Mouse (Mus musculus) embryonic stem cell, embryonic (primary cell): ENCODE results near the gene Tsnaxip1.

Experiments used
- CTCF ChIA-PET, 4 experiments: fragments of 300-600 bp in 2 of 4; fragments of 350-600 bp in 2 of 4; sonication (Branson Sonifier 250); formaldehyde crosslinking; loops; one replicate each; lab custom pipeline; 2022; ENCODE audit warnings: inconsistent platforms in 2 of 4; lab: Charles Lee
- POLR2A ChIA-PET, 4 experiments: fragments of 300-600 bp in 2 of 4; fragments of 350-600 bp in 2 of 4; sonication (Branson Sonifier 250); formaldehyde crosslinking; loops; one replicate each; lab custom pipeline; 2022; ENCODE audit warnings: antibody characterized with exemption in 4 of 4, inconsistent platforms in 1 of 4; lab: Charles Lee

Tsnaxip1 gene

DNA sequence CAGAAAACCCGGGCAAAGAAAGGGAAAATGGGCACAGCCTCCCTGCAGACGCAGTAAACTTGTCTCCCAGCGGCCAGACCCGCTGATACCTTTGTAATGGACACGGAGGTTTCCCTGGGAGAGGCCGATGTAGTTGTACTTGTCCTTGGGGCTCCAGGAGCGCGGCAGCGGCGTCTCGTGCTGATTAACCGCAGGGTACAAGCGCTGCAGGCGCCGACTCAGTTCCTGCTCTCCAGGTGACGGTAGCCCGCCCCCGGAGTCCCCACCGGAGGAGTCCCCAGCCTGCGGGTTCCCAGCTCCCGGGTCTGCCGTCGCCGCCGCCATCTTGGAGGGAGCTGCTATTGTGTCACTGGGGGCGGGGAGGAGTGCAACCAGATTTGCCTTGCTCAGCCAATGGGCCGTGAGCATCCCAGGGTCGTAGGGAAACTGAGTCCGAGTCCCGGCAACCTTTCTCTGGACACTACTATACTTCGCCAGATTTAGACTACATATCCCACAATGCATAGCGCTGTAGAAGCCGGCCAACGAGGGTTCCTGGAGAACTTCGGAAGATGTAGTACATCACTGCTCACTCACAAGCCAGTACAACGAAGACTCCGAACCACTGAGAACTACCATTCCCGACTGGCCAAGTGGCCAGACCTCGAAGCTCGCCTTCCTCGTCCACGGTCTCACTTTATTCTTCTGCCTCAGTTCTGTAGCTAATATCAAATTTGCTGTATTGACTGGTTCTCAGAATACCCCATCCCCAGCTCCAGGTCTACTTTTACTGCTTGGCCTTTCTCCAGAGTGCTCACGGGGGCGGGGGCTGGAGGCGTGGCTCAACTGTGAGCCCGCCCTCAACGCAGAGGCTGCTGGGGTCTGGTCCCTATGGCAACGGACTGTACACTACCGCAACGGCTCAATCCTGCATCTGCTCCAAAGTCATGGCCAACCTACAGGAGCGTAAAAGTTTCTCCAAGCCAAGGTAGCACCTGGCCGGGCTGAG is at the start of gene Tsnaxip1, which contains the start of gene Ranbp10:
Gene Tsnaxip1, plus strand, starts transcription at position 871 of the 988 bp plus-strand sequence.
Gene Ranbp10, minus strand, starts transcription at position 490 of the 988 bp plus-strand sequence.
- POLR2A ChIA-PET: interaction anchor here (0.5 to 2.0 kb wide), 86 partner anchors 8 to 510 kb away, joined by 3 to 36 read pairs (median 4); partner anchors contain the start of genes Nutf2 (in 3 of the 4), Pskh1 (in 3 of the 4), Thap11 (in 3 of the 4) and Acd (in 2 of the 4)
- CTCF ChIA-PET: interaction anchor here (0.5 to 1.8 kb wide), 20 partner anchors 8 to 466 kb away, joined by 3 to 12 read pairs (median 4); partner anchors contain the start of genes Thap11 (in 2 of the 4) and Nutf2 (in 1 of the 4)

DNA sequence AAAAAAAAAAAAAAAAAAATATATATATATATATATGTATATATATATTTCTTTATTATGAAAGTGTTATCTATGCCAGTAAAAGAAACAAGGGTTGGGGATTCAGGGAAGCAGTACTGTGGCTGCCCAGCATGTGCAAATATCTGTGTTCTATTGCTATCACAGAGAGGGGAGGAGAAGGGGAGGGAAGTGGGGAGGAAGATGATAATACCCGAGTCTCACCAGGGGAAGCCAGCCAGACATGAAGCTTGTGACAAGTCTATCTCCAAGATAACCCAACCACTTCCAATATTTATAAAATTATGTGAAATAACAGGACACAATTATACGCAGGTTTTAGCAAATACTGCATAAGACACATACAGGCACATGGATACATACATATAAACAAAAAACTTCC is 49.7 kb upstream of the Tsnaxip1 start:
- CTCF ChIA-PET: no interaction called here

DNA sequence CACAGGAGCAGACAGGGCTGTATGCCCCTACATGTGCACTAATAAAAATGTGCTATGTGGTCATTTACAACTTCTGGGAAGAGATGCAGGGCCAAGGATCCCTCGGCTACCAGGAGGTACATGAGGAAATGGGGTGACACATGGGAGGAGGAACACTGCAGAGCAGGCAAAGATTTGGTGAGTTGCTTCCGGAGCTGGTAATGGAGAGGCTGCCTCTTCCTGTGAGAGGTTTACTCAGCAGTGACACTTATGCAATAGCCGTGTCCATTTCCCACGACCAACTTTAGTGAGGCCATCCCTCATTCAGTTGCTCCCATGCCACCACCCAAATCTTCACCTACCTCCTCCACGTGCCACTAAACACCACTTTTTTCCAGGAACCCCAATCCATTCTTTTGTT is 47.2 kb upstream of the Tsnaxip1 start:
- ChIA-PET POLR2A (interaction anchor here in 1 of 4 experiments (1.3 kb wide), 1 partner anchor 64 kb away, joined by 3 read pairs; no protein-coding TSS in a partner anchor), CTCF (interaction anchor here in 3 of 4 experiments (0.5 to 1.7 kb wide), 3 partner anchors 10 to 200 kb away, joined by 3 to 9 read pairs (median 6); no protein-coding TSS in a partner anchor)

More for the DNA sequence above, 49.7 kb upstream of the Tsnaxip1 start:
- POLR2A ChIA-PET: interaction anchor here in 1 of 4 experiments (1.5 kb wide), 1 partner anchor 69 kb away, joined by 4 read pairs; no protein-coding TSS in a partner anchor

DNA sequence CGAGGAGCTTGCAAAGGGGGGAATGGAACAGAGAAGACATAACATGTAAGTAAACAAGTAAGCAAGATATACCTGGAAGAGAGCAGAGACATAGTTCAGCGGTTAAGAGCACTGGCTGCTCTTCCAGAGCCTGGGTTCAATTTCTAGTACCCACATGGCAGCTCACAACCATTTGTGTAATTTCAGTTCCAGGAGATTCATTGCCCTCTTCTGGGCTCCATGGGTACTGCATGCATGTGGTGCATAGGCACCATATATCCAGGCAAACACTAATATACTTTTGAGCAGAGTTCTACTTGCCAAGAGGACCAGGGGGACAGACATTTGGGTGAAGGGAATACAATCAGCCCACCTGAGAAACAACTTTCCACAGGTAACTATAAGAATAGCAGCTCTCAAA is 39.3 kb upstream of the Tsnaxip1 start:
- POLR2A ChIA-PET: interaction anchor here in 3 of 4 experiments (0.6 to 1.3 kb wide), 9 partner anchors 10 to 785 kb away, joined by 3 to 13 read pairs (median 4); partner anchors contain the start of genes Agrp (in 1 of the 3), Ctcf (in 1 of the 3) and Gm10073 (in 1 of the 3)
- CTCF ChIA-PET: interaction anchor here (0.5 to 5.5 kb wide), 40 partner anchors 9 to 347 kb away, joined by 3 to 57 read pairs (median 4); partner anchors contain the start of genes Gfod2 (in 2 of the 4) and Ripor1 (in 1 of the 4)

DNA sequence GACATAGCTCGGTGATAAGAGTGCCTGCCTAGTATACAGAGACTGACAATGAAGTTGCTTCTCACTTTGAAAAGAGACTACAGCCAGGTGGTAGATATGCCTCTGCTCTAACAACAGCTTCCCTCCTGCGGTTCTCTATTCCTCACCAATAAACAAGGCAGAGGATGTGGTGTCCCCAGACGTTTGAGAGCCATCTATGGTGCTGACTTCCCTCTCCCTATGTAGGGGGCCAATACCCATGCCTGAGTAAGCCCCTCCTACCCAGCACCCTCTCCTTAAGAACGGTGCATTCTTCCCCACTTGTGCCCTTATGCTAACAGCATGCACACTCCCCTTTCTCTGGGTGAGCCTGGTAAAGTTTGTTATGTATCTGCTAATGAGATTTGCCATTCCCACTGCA is 38.6 kb upstream of the Tsnaxip1 start:
- ChIA-PET CTCF (interaction anchor here (0.5 to 5.5 kb wide), 21 partner anchors 8 to 1411 kb away, joined by 3 to 57 read pairs (median 5); partner anchors contain the start of gene Ripor1 (in 1 of the 4)), POLR2A (interaction anchor here in 3 of 4 experiments (1.1 to 1.2 kb wide), 6 partner anchors 10 to 73 kb away, joined by 3 to 7 read pairs (median 4); no protein-coding TSS in a partner anchor)

DNA sequence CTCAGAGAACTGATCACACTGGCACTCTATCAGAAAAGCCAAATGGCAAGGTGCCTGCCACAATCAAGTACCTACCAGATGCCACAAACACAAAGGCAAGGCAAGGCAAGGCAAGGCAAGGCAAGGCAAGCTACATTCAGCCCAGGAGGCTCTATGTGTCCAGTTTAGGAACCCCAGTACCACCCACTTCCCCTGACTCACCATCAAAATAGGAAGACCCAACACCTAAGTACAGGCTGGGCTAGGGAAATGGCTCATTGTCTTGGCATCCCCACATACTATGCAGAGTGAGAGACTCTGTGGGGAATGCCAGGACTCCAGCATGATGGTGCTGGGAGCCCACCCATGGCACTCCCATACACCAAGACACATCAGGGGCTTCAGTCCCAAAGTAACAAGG is 37.9 kb upstream of the Tsnaxip1 start:
- POLR2A ChIA-PET: interaction anchor here in 2 of 4 experiments (0.6 to 0.8 kb wide), 2 partner anchors 78 to 159 kb away, joined by 3 to 11 read pairs; no protein-coding TSS in a partner anchor

DNA sequence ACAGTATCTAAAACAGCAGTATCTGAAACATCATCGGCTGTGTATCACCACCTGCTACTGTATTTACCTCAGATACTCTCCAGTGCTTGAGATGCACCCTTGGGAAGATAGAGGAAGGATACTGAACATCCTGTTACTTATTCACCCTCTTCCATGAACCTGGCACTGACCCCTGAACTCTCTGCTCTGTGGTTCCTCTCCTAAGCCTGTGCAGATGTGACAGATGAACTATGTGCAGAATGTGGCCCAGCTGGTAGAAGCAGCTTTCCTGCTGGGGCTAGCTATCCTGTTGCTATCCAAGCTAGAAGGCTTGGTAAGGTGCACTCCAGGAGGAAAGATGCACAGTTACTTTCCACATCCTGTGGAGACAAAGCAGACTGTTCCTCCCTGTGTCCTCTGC is 34.2 kb upstream of the Tsnaxip1 start:
- POLR2A ChIA-PET: interaction anchor here in 2 of 4 experiments (1.6 to 1.7 kb wide), 4 partner anchors 34 to 83 kb away, joined by 3 to 5 read pairs (median 4); partner anchors contain the start of genes Ranbp10 (in 1 of the 2), Thap11 (in 1 of the 2) and Tsnaxip1 (in 1 of the 2)
- CTCF ChIA-PET: interaction anchor here in 2 of 4 experiments (1.1 to 1.2 kb wide), 2 partner anchors 80 to 186 kb away, joined by 3 to 6 read pairs; no protein-coding TSS in a partner anchor

More for the DNA sequence above, 37.9 kb upstream of the Tsnaxip1 start:
- CTCF ChIA-PET: interaction anchor here in 3 of 4 experiments (1.0 to 5.5 kb wide), 3 partner anchors 11 to 76 kb away, joined by 3 to 57 read pairs (median 3); no protein-coding TSS in a partner anchor

DNA sequence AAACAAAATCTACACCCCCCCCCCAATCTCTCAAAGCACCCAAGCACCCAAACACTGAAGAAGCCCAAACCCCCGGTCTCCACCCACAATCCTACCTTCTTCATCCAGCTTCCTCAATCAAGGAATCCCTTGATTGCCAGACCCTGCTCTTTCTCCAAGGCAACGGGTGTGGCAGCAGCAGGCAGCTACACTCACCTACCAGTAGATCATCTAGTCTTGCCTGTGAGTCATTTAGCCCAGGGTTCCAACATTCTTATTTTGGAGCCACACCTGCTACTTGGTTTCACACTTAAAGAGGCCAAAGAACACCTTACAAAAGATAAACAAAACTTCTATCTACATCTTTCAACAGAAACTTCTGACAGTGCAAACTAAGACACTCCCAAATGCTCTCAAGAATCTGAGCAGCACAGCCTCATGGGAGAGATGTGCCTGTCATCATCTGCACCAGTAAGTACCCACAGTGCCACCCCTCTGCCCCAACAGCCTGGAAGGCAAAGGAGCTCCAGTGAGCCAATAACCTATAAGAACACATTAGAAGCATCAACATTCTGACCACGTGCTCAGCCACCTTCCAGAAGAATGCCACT is 33.4 kb upstream of the Tsnaxip1 start:
- ChIA-PET POLR2A (interaction anchor here in 3 of 4 experiments (0.7 to 1.7 kb wide), 4 partner anchors 33 to 78 kb away, joined by 4 to 5 read pairs (median 5); partner anchors contain the start of genes Ranbp10 (in 1 of the 3), Thap11 (in 1 of the 3) and Tsnaxip1 (in 1 of the 3)), CTCF (interaction anchor here in 3 of 4 experiments (0.7 to 1.2 kb wide), 4 partner anchors 25 to 186 kb away, joined by 3 to 10 read pairs (median 5); no protein-coding TSS in a partner anchor)

DNA sequence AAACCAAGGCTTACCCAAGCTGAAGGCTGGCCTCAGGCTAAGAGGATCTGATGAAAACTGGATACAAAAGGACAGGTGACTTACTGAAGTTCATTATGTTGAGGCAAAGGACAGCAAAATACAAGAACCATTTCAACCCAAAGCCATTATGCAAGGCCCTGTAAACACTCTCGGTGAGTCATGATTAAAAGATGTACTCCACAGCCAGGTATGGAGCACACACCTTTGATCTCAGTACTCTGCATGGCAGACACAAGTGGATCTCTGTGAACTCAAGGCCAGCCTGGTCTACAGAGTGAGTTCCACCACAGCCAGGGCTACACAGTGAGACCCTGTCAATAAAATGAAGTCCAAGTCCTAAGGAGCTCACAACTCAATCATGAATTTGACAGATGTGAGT is 31.7 kb upstream of the Tsnaxip1 start:
- POLR2A ChIA-PET: interaction anchor here in 2 of 4 experiments (0.8 to 1.2 kb wide), 2 partner anchors 31 to 104 kb away, joined by 3 read pairs; partner anchors contain the start of genes Pskh1 (in 1 of the 2), Ranbp10 (in 1 of the 2) and Tsnaxip1 (in 1 of the 2)
- CTCF ChIA-PET: interaction anchor here in 1 of 4 experiments (0.7 kb wide), 1 partner anchor 11 kb away, joined by 3 read pairs; no protein-coding TSS in a partner anchor

DNA sequence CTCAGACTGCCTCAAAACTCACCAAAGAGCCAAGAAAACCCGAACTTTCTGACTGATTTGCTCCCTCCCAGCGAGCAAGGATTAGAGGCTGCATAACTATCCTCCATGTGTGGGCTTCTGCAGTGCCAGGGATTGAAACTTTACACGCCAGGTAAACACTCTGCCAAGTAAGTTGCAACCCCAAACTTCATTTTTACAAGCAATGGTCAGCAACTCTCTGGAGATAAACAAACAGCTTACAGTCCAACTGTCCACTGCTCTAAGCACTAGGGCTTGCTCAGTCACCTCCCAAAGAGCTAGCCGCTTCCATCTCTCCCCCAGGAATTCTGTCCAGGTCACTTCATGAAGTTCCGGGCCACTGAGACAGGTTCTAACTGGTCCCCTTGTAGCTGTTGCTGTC is 29.1 kb upstream of the Tsnaxip1 start:
- CTCF ChIA-PET: interaction anchor here in 3 of 4 experiments (0.9 to 1.6 kb wide), 3 partner anchors 10 to 84 kb away, joined by 4 to 9 read pairs (median 4); no protein-coding TSS in a partner anchor
- POLR2A ChIA-PET: interaction anchor here in 3 of 4 experiments (0.6 to 2.8 kb wide), 14 partner anchors 9 to 163 kb away, joined by 3 to 12 read pairs (median 4); partner anchors contain the start of genes Ranbp10 (in 2 of the 3), Tsnaxip1 (in 2 of the 3), Acd (in 1 of the 3) and Nutf2 (in 1 of the 3)

DNA sequence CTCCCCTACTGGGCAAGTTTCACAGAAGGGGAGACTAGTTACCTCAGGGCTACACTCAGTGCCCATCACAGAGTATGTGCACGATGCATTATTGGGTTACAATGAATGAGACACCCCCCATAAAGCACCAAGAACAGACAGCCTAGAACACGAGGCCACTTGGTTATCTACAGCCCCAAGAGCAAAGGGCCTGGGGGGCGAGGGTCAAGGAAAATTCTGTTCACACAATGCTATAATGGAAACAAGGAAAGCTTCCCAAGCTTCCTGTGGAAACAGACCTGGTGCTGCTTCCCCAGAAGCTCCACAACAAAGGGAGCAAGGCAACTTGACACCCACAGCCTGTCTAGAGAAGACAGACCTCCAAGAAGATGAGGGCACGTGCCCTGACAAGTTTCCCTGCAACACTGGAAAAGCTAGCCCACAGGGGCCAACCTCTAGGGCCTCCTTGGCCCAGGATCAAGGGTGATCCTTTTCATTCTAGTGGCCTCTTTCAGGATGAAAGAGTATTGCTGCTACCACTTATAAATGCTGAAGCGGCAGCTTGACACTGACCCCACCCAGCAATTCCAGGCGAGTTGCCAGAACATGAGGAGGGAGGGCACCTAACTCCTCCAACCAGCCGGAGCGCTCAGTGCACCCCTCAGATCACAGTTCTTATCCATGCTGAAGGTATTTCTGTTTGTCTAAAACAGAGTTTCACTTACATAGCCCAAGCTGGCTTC is 28.3 kb upstream of the Tsnaxip1 start:
- POLR2A ChIA-PET: interaction anchor here in 3 of 4 experiments (0.6 to 2.8 kb wide), 21 partner anchors 8 to 530 kb away, joined by 3 to 12 read pairs (median 4); partner anchors contain the start of genes Ranbp10 (in 2 of the 3), Tsnaxip1 (in 2 of the 3), Acd (in 1 of the 3) and Nutf2 (in 1 of the 3)
- CTCF ChIA-PET: interaction anchor here in 3 of 4 experiments (0.7 to 1.6 kb wide), 6 partner anchors 11 to 131 kb away, joined by 3 to 9 read pairs (median 3); no protein-coding TSS in a partner anchor

DNA sequence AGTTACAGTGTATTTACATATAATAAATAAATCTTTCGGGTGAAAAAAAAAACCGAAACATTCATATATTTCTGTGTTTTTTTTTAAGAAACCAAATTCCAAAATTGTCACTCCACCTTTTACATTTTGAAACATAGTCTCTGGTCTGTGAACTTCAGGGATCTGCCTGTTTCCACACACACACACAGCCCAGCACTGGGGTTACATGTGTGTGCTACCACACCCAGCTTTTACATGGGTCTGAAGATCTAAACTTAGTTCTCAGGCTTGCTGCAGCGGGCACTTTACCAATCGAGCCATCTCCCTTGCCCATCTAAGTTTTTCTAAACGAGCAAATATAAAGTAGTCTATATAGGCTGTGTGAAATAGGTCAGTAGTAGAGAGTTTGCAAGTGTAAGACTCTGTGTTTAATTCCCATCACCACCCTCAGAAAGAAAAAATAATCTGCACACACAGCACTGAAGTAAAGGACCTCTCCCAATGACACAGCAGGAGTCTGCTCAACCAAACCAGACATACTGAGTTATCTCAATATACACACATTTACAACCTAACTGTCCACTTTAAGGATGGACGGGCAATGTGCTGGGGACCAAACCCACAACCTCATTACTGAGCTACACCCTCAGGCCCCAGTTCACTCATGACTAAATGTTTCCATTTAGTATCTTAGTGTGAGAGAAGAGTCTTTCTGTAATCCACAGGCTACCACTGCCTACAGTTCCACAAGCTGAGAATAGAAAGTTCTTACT is 26.2 kb upstream of the Tsnaxip1 start:
- CTCF ChIA-PET: interaction anchor here in 1 of 4 experiments (1.5 kb wide), 1 partner anchor 13 kb away, joined by 4 read pairs; no protein-coding TSS in a partner anchor
- POLR2A ChIA-PET: interaction anchor here in 1 of 4 experiments (1.0 kb wide), 1 partner anchor 92 kb away, joined by 3 read pairs; no protein-coding TSS in a partner anchor

DNA sequence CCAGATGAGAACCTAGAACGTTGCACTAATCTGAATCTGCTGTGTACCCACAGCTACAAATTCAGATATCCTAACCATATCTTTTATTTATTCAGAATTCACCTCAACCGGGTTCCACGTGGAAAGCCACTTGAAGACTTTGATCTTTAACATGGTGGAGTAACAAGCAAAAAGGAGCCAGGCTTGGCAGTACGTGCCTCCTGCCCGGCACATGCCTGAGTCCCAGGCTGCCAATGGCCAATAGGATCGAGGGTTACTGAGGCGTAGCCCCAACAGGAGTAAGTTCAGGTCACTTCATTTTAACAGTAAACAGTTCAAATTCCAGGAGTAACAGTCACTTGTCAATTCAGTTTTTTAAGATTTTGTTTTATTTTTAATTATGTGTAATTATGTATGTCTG is 22.7 kb upstream of the Tsnaxip1 start:
- POLR2A ChIA-PET: interaction anchor here in 3 of 4 experiments (0.6 to 1.4 kb wide), 4 partner anchors 9 to 22 kb away, joined by 3 read pairs; partner anchors contain the start of gene Ranbp10 (in 2 of the 3)

DNA sequence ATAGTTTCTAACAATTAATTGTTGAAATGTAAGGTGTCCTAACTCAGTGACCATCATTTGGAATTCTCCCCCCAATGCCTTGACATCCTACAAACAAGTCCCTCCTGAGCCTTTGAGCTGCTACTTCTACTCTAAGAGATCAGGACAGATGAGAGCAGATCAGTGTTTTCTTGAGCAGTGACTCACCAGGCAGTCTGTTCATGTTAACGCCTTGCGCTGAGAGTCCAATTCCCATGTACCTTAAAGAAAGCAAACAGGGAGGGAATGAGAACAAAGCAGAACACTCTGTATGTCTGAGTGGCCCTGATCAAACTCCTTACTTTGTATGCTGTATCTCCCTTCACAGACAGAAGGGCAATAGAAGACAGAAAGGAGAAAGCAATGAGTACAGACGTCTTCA is 22.2 kb upstream of the Tsnaxip1 start:
- ChIA-PET POLR2A (interaction anchor here in 2 of 4 experiments (0.6 to 1.4 kb wide), 3 partner anchors 13 to 139 kb away, joined by 3 read pairs; partner anchors contain the start of gene Ranbp10 (in 1 of the 2)), CTCF (interaction anchor here in 1 of 4 experiments (0.6 kb wide), 2 partner anchors 9 to 125 kb away, joined by 3 read pairs; no protein-coding TSS in a partner anchor)

More for the DNA sequence above, 22.7 kb upstream of the Tsnaxip1 start:
- CTCF ChIA-PET: interaction anchor here in 1 of 4 experiments (1.1 kb wide), 1 partner anchor 91 kb away, joined by 3 read pairs; no protein-coding TSS in a partner anchor

DNA sequence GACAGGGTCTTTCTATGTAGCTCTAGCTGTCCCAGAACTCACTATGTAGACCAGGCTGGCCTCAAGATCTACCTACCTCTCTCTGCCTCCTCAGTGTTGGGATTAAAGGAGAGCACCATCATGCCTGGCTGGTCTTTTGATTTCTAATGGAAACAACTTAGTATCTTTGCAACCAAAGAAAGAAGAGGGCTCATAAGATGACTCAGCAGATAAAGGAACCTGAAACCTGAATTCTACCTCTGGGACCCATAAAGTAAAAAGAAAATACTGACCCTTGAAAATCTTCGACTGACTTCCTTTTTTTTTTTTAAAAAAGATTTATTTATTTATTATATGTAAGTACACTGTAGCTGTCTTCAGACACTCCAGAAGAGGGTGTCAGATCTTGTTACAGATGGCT is 21.6 kb upstream of the Tsnaxip1 start:
- ChIA-PET POLR2A (interaction anchor here in 2 of 4 experiments (0.6 to 1.6 kb wide), 2 partner anchors 61 to 209 kb away, joined by 3 to 5 read pairs; no protein-coding TSS in a partner anchor), CTCF (no interaction called here)
